Mouse (Mus musculus) neural tube, embryonic 13.5 days (tissue): ENCODE results near the gene Tcea3. TPM values are rescaled to one million over a fixed set of nuclear protein-coding genes. Genes with fewer than 3 reads are reported as not detected.

Source experiments
- ATAC-seq: fragments of 200-750 bp; cut with Nextera tagmentation; 2 replicates; pipeline ENCODE4 v1.8.0; 2017; ENCODE audit warnings: low read depth, mild to moderate bottlenecking, moderate TSS enrichment, moderate library complexity
- H3K27ac ChIP-seq: fragments of 300-500 bp; sonication (generic); replicated peaks from 2 replicates; pipeline ENCODE4 v1.5.1; 2015; ENCODE audit warnings: moderate library complexity, mild to moderate bottlenecking, inconsistent platforms
- H3K27me3 ChIP-seq: fragments of 300-500 bp; sonication (generic); 2 replicates; pipeline ENCODE4 v1.6.1; 2015; ENCODE audit warnings: mild to moderate bottlenecking, inconsistent platforms
- H3K36me3 ChIP-seq: fragments of 300-500 bp; sonication (generic); 2 replicates; pipeline ENCODE4 v1.6.1; 2015; ENCODE audit warnings: mild to moderate bottlenecking, inconsistent platforms
- H3K4me1 ChIP-seq: fragments of 300-500 bp; sonication (generic); replicated peaks from 2 replicates; pipeline ENCODE4 v1.6.1; 2015; ENCODE audit warnings: inconsistent platforms
- H3K4me2 ChIP-seq: fragments of 300-500 bp; sonication (generic); 2 replicates; pipeline ENCODE4 v1.6.1; 2015; ENCODE audit warnings: inconsistent platforms, mild to moderate bottlenecking, moderate library complexity
- H3K4me3 ChIP-seq: fragments of 300-500 bp; sonication (generic); 2 replicates; pipeline ENCODE4 v1.5.1; 2015; ENCODE audit warnings: mild to moderate bottlenecking, inconsistent platforms
- H3K9ac ChIP-seq: fragments of 300-500 bp; sonication (generic); 2 replicates; pipeline ENCODE4 v1.6.1; 2015; ENCODE audit warnings: moderate library complexity, mild to moderate bottlenecking, inconsistent platforms
- H3K9me3 ChIP-seq: fragments of 300-500 bp; sonication (generic); 2 replicates; pipeline ENCODE4 v1.6.1; 2016; ENCODE audit warnings: inconsistent platforms
- WGBS: fragments of 180-500 bp; shearing (Covaris S2); methylation state at CpG from one replicate; pipeline ENCODE4 v1.1.7; 2015; 5-methylcytosine and 5-hydroxymethylcytosine counted together
- polyA plus RNA-seq: library from polyadenylated mRNA; unstranded; fragments of >200 nt; fragmentation: Nextera tagmentation; extraction: Ambion mirVana; gene quantifications from 2 replicates; pipeline ENCODE4 v1.2.1, GENCODE M21; 2015

Tcea3 gene
- polyA plus RNA-seq, 1 experiment from 2014 or later: 1.9 TPM

DNA sequence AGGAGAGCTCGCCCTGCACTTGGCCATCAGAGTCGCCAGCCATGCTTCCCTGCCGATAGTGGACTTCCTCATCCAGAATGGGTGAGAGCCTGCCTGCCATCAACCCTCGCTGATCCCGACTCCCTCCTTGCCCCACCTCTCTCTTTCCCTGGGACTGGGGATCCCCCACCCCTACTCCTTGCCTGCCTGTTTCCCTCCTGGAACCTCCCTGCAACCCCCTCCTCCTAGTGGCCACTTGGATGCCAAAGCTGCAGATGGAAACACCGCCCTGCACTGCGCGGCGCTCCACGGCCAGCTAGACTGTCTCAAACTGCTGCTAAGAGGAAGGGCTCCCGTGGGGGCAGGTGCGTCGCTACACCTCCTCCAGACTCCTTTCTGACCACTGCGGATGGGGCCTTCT is 7.4 kb upstream of the Tcea3 start:
- peaks cover 33% of the 10 kb centered on the region for H3K27me3 ChIP-seq
- WGBS: 74% methylated on average over 14 of the region's 14 CpGs
- no peak overlapping the region for H3K9ac ChIP-seq

DNA sequence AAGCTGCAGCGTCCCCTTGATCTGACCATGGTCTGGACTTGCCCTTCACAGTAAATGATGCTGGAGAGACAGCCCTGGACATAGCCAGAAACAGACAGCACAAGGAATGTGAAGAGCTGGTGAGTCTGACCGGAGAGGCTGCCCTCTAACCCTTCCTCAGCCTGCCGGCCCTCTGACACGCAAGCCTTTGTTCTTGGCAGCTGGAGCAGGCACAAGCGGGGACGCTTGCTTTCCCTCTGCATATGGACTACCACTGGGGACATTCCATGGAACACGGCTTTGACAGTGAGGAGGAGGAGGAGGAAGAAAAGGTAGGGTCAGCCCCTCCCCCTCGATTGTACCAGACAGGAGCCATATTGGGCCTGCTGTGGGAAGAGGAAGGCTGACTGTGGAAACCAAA is 6.6 kb upstream of the Tcea3 start:
- Histone ChIP-seq H3K4me2 (no peak overlapping the region), H3K4me1 (peaks cover 6% of the 10 kb centered on the region), H3K9ac (no peak overlapping the region), H3K4me3 (no peak overlapping the region), H3K9me3 (no peaks in the 10 kb centered on the region), H3K27ac (no peak overlapping the region), H3K36me3 (peaks cover 13% of the 10 kb centered on the region; the same call in 1 of the 2 replicates), H3K27me3 (peaks cover 38% of the 10 kb centered on the region)
- 53% methylated on average over 8 of the region's 8 CpGs for WGBS
- no peak for ATAC-seq

More for the DNA sequence above, 7.4 kb upstream of the Tcea3 start:
- peaks cover 13% of the 10 kb centered on the region; the same call in 1 of the 2 replicates for H3K36me3 ChIP-seq
- no peak for ATAC-seq
- no peak overlapping the region for H3K4me3 ChIP-seq
- no peak overlapping the region for H3K4me2 ChIP-seq
- no peaks in the 10 kb centered on the region for H3K9me3 ChIP-seq
- H3K27ac ChIP-seq: no peak overlapping the region
- 0 out of 2 replicates have a peak, but pooled peaks cover 2% of the 10 kb centered on the region for H3K4me1 ChIP-seq

DNA sequence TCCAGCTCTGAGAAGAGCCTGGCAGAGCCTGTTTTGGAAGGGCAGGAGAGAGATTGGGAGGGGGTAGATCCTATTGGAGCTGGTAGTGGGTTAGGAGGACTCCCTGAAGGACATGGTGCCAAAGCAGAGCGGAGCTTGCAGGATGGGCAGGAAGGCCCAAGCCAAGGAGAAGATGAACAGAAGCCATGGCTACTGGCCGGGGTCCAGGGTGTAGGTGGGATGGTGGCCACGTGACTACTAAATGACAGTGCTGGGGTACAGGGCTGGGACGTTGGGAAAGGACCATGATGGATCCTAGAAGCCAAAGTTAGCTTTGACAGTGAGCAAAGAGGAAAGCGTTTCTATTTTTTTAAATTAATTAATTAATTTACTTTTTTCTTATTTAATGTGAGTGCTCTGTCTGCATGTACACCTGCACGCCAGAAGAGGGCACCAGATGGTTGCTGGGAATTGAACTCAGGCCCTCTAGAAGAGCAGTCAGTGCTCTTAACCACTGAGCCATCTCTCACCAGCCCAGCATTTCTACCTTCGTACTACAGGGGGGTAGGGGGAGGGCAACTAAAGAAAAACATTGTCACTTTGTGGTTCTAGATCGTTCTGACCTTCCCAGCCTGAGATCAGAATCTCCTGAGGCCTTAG is 5.3 kb upstream of the Tcea3 start:
- H3K27me3 ChIP-seq: peaks cover 49% of the 10 kb centered on the region
- H3K27ac ChIP-seq: no peak overlapping the region
- no peak overlapping the region for H3K9ac ChIP-seq
- 47% methylated on average over 8 of the region's 8 CpGs for WGBS
- H3K4me2 ChIP-seq: no peak overlapping the region
- peaks cover 18% of the 10 kb centered on the region for H3K4me1 ChIP-seq
- H3K36me3 ChIP-seq: peaks cover 13% of the 10 kb centered on the region; the same call in 1 of the 2 replicates
- no peak overlapping the region for H3K4me3 ChIP-seq
- H3K9me3 ChIP-seq: no peaks in the 10 kb centered on the region
- no peak for ATAC-seq

GRCm38 (mm10) chr4:136242728-136243127 is 4.8 kb upstream of the Tcea3 start:
- Histone ChIP-seq H3K9me3 (no peaks in the 10 kb centered on the region), H3K9ac (no peak overlapping the region), H3K27ac (no peak overlapping the region), H3K4me3 (no peak overlapping the region), H3K36me3 (peaks cover 13% of the 10 kb centered on the region; the same call in 1 of the 2 replicates), H3K4me1 (peaks cover 24% of the 10 kb centered on the region), H3K27me3 (peaks cover 49% of the 10 kb centered on the region), H3K4me2 (no peak overlapping the region)
- 83% methylated on average over 7 of the region's 7 CpGs for WGBS
- ATAC-seq: no peak

DNA sequence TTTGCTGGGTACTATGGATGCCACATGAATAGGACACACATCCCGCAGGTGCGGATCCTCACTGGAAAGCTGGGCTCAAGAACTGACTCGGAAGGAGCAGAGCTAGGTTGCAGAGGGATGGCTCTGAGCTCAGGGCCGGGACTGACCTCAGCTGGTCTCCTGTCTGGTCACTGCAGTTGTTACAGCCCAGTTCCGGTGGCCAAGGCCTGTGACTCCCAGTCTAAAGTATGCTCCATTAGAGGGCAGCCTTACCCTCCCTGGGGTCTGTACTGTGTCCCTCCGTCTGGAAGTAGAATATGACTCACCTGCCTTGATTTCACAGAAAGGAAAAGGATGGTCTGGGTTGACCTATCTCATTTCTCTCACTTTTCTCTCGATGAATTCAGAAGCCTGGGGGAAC is 3.3 kb upstream of the Tcea3 start:
- H3K9ac ChIP-seq: no peak overlapping the region
- H3K9me3 ChIP-seq: no peaks in the 10 kb centered on the region
- no peak overlapping the region for H3K27ac ChIP-seq
- H3K4me2 ChIP-seq: no peak overlapping the region
- H3K4me1 ChIP-seq: peaks cover 36% of the 10 kb centered on the region
- WGBS: 67% methylated on average over 7 of the region's 7 CpGs
- peaks cover 49% of the 10 kb centered on the region for H3K27me3 ChIP-seq
- no peak for ATAC-seq
- peaks cover 9% of the 10 kb centered on the region; the same call in 1 of the 2 replicates for H3K36me3 ChIP-seq
- no peak overlapping the region for H3K4me3 ChIP-seq

DNA sequence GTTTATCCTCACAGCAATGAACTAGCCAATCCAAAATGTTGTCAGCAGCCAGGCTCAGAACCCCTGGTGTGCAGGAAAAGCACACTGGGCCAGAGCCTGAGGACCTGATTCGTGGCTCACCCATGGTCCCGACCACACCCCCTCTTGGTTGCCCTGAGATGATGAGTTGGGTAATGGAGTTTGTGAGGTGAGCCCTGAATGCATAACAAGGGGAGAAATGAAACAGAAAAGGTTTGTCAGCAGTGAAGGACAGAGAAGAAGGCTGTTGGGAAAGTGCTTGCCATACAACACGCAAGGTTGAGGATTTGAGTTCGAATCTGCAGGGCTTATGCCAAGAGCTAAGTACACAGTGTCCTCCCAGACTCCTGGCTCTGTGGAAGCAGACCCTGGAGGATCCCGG is 1.8 kb upstream of the Tcea3 start:
- no peak overlapping the region for H3K4me2 ChIP-seq
- H3K9ac ChIP-seq: no peak overlapping the region
- H3K4me3 ChIP-seq: no peak overlapping the region
- ATAC-seq: no peak
- 39% methylated on average over 5 of the region's 5 CpGs for WGBS
- no peak overlapping the region for H3K27ac ChIP-seq
- H3K36me3 ChIP-seq: peaks cover 4% of the 10 kb centered on the region; the same call in 1 of the 2 replicates
- no peaks in the 10 kb centered on the region for H3K9me3 ChIP-seq
- H3K4me1 ChIP-seq: peaks cover 39% of the 10 kb centered on the region
- H3K27me3 ChIP-seq: peaks cover 59% of the 10 kb centered on the region

GRCm38 (mm10) chr4:136246568-136246969 is 960 bp upstream of the Tcea3 start:
- Histone ChIP-seq H3K4me1 (peaks cover 39% of the 10 kb centered on the region), H3K4me2 (peak overlapping the region; percentile 71), H3K36me3 (peaks cover under 1% of the 10 kb centered on the region; the same call in 1 of the 2 replicates), H3K27me3 (peaks cover 67% of the 10 kb centered on the region), H3K9me3 (no peaks in the 10 kb centered on the region), H3K4me3 (no peak overlapping the region), H3K27ac (no peak overlapping the region), H3K9ac (0 out of 2 replicates have a peak overlapping the region, but pooled peaks have one; percentile 2)
- WGBS: 1% methylated on average over 12 of the region's 12 CpGs
- no peak for ATAC-seq

DNA sequence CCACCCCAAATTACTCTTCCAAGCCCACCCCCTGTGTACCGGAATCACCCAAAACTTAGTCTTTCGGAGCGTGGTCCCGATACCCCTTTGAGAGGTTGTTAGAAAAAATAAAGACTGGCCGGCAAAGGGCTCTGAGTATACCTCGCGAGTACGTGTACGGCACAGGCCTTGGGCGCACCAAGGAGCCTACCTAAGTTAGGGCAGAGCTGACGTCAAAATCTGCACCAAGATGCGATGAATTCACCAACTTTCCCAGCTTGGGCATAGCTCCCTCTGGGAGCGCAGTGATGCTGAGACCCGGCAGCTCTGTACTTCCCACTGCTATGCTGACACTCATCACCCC is 172 bp upstream of the Tcea3 start:
- Histone ChIP-seq H3K4me2 (peak overlapping the region; percentile 71), H3K36me3 (no peaks in the 10 kb centered on the region), H3K9ac (peak overlapping the region; percentile 34; the same call in 1 of the 2 replicates), H3K9me3 (no peaks in the 10 kb centered on the region), H3K27me3 (peaks cover 72% of the 10 kb centered on the region), H3K4me3 (peak overlapping the region; percentile 40), H3K27ac (no peak overlapping the region), H3K4me1 (peaks cover 39% of the 10 kb centered on the region)
- WGBS: 2% methylated on average over 14 of the region's 14 CpGs
- no peak for ATAC-seq

GRCm38 (mm10) chr4:136248464-136249331 is 1.2 kb downstream of the Tcea3 start:
- Histone ChIP-seq H3K9me3 (no peaks in the 10 kb centered on the region), H3K27me3 (peaks cover 72% of the 10 kb centered on the region), H3K4me3 (peak overlapping the region; percentile 40), H3K4me1 (peaks cover 39% of the 10 kb centered on the region), H3K36me3 (no peaks in the 10 kb centered on the region), H3K27ac (no peak overlapping the region), H3K9ac (peak overlapping the region; percentile 34), H3K4me2 (peak overlapping the region; percentile 71)
- no peak for ATAC-seq
- WGBS: 1% methylated on average over 37 of the region's 37 CpGs

GRCm38 (mm10) chr4:136249332-136249647 is 1.8 kb downstream of the Tcea3 start:
- WGBS: 2% methylated on average over 11 of the region's 11 CpGs
- peaks cover 72% of the 10 kb centered on the region for H3K27me3 ChIP-seq
- H3K4me1 ChIP-seq: peaks cover 39% of the 10 kb centered on the region
- H3K9ac ChIP-seq: no peak overlapping the region
- H3K4me3 ChIP-seq: no peak overlapping the region
- H3K4me2 ChIP-seq: peak overlapping the region; percentile 71
- ATAC-seq: no peak
- H3K36me3 ChIP-seq: no peaks in the 10 kb centered on the region
- H3K9me3 ChIP-seq: no peaks in the 10 kb centered on the region
- H3K27ac ChIP-seq: no peak overlapping the region

- H3K9me3 ChIP-seq: no peaks in the 10 kb centered on the region
- WGBS: 58% methylated on average over 9 of the region's 9 CpGs
- no peak overlapping the region for H3K27ac ChIP-seq
- no peak overlapping the region for H3K4me2 ChIP-seq
- H3K36me3 ChIP-seq: no peaks in the 10 kb centered on the region
- H3K9ac ChIP-seq: no peak overlapping the region
- H3K4me1 ChIP-seq: peaks cover 39% of the 10 kb centered on the region
- H3K4me3 ChIP-seq: no peak overlapping the region
- peaks cover 68% of the 10 kb centered on the region for H3K27me3 ChIP-seq
- ATAC-seq: no peak
Measured at GRCm38 (mm10) chr4:136249780-136250179, 2.3 kb downstream of the Tcea3 start.

DNA sequence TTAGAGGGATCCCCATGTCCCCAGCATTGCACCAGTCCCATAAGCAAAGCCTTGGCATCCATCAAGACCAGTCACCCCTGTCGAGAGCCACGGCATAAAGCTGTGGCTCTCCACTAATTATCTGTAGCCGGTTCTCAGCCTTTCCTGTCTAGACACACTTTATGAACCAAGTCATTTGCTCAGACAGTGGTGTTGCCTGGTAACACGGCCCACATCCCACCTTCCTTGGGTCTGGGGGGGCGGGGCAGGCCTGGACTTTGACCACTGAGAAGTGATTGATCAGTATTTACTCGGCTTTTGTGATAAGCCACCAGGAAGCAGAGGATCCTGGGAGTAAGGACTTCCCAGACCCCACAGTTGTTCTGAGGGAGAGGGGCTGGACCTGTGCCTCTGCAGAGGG is 8.4 kb downstream of the Tcea3 start:
- Histone ChIP-seq H3K4me2 (no peak overlapping the region), H3K4me3 (no peak overlapping the region), H3K9me3 (no peaks in the 10 kb centered on the region), H3K4me1 (0 out of 2 replicates have a peak, but pooled peaks cover 4% of the 10 kb centered on the region), H3K27me3 (peaks cover 12% of the 10 kb centered on the region), H3K27ac (no peak overlapping the region), H3K36me3 (no peaks in the 10 kb centered on the region), H3K9ac (no peak overlapping the region)
- WGBS: 40% methylated on average over 6 of the region's 6 CpGs
- ATAC-seq: no peak
